Mouse (Mus musculus): ENCODE data around the gene Eif4b. TPM values are rescaled to one million over a fixed set of nuclear protein-coding genes. Genes with fewer than 3 reads are reported as not detected.

The Eif4b gene
- polyA plus RNA-seq, 1 experiment from 2014 or later: 81.2 TPM

- Histone ChIP-seq H3K4me2 (no peak overlapping the region), H3K9me3 (no peaks in the 10 kb centered on the region), H3K4me3 (no peak overlapping the region), H3K9ac (no peak overlapping the region), H3K27ac (replicated peaks) (no peak overlapping the region), H3K4me1 (replicated peaks) (peaks cover 10% of the 10 kb centered on the region), H3K27me3 (no peaks in the 10 kb centered on the region), H3K36me3 (peaks cover 30% of the 10 kb centered on the region)
- 71% methylated on average over 2 of the region's 2 CpGs for WGBS
- no peak for ATAC-seq (ENCODE audit: low read depth)
Measured at GRCm38 (mm10) chr15:102080429-102080828, 6.9 kb downstream of the Eif4b start.

DNA sequence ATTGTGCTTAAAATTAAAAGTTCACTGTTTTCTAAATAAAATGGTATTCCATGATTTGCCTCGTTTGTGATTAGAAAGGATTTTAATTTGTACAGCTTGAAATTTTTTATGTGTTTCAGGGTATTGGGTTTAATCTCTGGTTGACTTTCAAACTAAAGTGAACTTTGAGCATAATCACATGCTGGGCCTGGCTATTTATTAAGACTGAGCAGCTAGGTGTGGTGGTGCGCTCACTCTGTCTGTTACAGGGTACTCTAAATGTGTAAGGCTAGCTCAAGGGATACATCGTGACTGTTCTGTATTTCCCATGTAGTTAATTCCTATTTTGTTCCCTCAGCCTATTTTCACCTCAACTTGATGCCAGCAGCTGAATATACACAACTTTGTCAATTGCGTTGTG lies 8.6 kb downstream of the Eif4b start:
- H3K4me3 ChIP-seq: no peak overlapping the region
- no peak for ATAC-seq (ENCODE audit: low read depth)
- H3K36me3 ChIP-seq: peaks cover 46% of the 10 kb centered on the region

DNA sequence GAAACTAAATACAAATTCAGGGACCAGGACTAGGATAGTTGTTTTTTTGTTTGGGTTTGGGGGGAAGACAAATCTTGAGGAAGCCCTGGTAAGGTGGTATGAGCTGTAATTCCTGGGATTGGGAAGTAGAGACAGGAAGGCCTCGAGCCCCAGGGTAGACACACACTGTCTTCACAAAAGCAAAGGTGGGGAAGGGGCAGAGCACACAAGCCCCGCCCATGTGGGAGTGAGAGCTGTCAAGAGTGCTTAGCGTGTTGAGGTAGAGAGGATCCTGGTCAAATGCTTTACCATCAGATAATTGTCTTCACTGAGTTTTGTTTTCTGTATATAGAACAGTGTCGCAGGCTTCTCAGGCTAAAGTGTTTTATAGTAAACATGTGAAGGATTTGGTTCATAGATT lies 9.5 kb downstream of the Eif4b start:
- peaks cover 54% of the 10 kb centered on the region for H3K36me3 ChIP-seq
- WGBS: 89% methylated on average over 4 of the region's 4 CpGs
- ATAC-seq (ENCODE audit: low read depth): no peak
- no peak overlapping the region for H3K4me2 ChIP-seq
- no peak overlapping the region for H3K27ac ChIP-seq (replicated peaks)
- H3K4me1 ChIP-seq (replicated peaks): no peaks in the 10 kb centered on the region; the same call in 1 of the 2 replicates
- H3K27me3 ChIP-seq: no peaks in the 10 kb centered on the region
- H3K9me3 ChIP-seq: no peaks in the 10 kb centered on the region
- H3K9ac ChIP-seq: no peak overlapping the region
- H3K4me3 ChIP-seq: no peak overlapping the region

More for the DNA sequence above, 8.6 kb downstream of the Eif4b start:
- Histone ChIP-seq H3K9ac (no peak overlapping the region), H3K27ac (replicated peaks) (no peak overlapping the region), H3K9me3 (no peaks in the 10 kb centered on the region), H3K27me3 (no peaks in the 10 kb centered on the region), H3K4me2 (no peak overlapping the region), H3K4me1 (replicated peaks) (no peaks in the 10 kb centered on the region; the same call in 1 of the 2 replicates)
- 89% methylated on average over 4 of the region's 4 CpGs for WGBS

GRCm38 (mm10) chr15:102089914-102090585 lies 16.5 kb downstream of the Eif4b start:
- H3K9ac ChIP-seq: no peak overlapping the region
- H3K27me3 ChIP-seq: no peaks in the 10 kb centered on the region
- H3K4me3 ChIP-seq: no peak overlapping the region
- H3K4me2 ChIP-seq: no peak overlapping the region
- peaks cover 98% of the 10 kb centered on the region for H3K36me3 ChIP-seq
- WGBS: 82% methylated on average over 12 of the region's 12 CpGs
- ATAC-seq (ENCODE audit: low read depth): no peak
- no peak overlapping the region for H3K27ac ChIP-seq (replicated peaks)
- no peaks in the 10 kb centered on the region for H3K9me3 ChIP-seq
- no peaks in the 10 kb centered on the region for H3K4me1 ChIP-seq (replicated peaks)

GRCm38 (mm10) chr15:102091063-102091679 lies 17.6 kb downstream of the Eif4b start:
- no peak overlapping the region for H3K4me3 ChIP-seq
- no peaks in the 10 kb centered on the region for H3K27me3 ChIP-seq
- H3K4me2 ChIP-seq: no peak overlapping the region
- H3K36me3 ChIP-seq: peaks cover 98% of the 10 kb centered on the region
- ATAC-seq (ENCODE audit: low read depth): no peak
- H3K9ac ChIP-seq: no peak overlapping the region
- WGBS: 90% methylated on average over 12 of the region's 12 CpGs
- H3K27ac ChIP-seq (replicated peaks): no peak overlapping the region
- no peaks in the 10 kb centered on the region for H3K4me1 ChIP-seq (replicated peaks)
- H3K9me3 ChIP-seq: no peaks in the 10 kb centered on the region

- Histone ChIP-seq H3K36me3 (peaks cover 99% of the 10 kb centered on the region), H3K27ac (replicated peaks) (no peak overlapping the region), H3K9me3 (no peaks in the 10 kb centered on the region), H3K9ac (no peak overlapping the region), H3K4me3 (no peak overlapping the region), H3K4me2 (no peak overlapping the region), H3K4me1 (replicated peaks) (no peaks in the 10 kb centered on the region), H3K27me3 (no peaks in the 10 kb centered on the region)
- WGBS: 77% methylated on average over 1 of the region's 1 CpGs
- no peak for ATAC-seq (ENCODE audit: low read depth)
Measured at GRCm38 (mm10) chr15:102091688-102092087, 18.1 kb downstream of the Eif4b start.

GRCm38 (mm10) chr15:102092222-102092621 lies 18.6 kb downstream of the Eif4b start:
- Histone ChIP-seq H3K9ac (no peak overlapping the region), H3K27me3 (no peaks in the 10 kb centered on the region), H3K9me3 (no peaks in the 10 kb centered on the region), H3K4me2 (no peak overlapping the region), H3K36me3 (peaks cover 98% of the 10 kb centered on the region), H3K4me1 (replicated peaks) (0 out of 2 replicates have a peak, but pooled peaks cover 2% of the 10 kb centered on the region), H3K4me3 (no peak overlapping the region), H3K27ac (replicated peaks) (no peak overlapping the region)
- WGBS: 93% methylated on average over 4 of the region's 4 CpGs
- ATAC-seq (ENCODE audit: low read depth): no peak

GRCm38 (mm10) chr15:102094157-102094556 lies 20.6 kb downstream of the Eif4b start:
- Histone ChIP-seq H3K9ac (no peak overlapping the region), H3K27me3 (peaks cover 11% of the 10 kb centered on the region), H3K4me1 (replicated peaks) (peaks cover 19% of the 10 kb centered on the region), H3K4me2 (no peak overlapping the region), H3K27ac (replicated peaks) (no peak overlapping the region), H3K9me3 (no peaks in the 10 kb centered on the region), H3K36me3 (peaks cover 92% of the 10 kb centered on the region), H3K4me3 (no peak overlapping the region)
- 18% methylated on average over 2 of the region's 2 CpGs for WGBS
- ATAC-seq (ENCODE audit: low read depth): no peak

GRCm38 (mm10) chr15:102094988-102095387 lies 21.4 kb downstream of the Eif4b start:
- whole genome bisulfite sequencing: 88% methylated on average over 16 of the region's 16 CpGs
- no peak overlapping the region for H3K9ac ChIP-seq
- peaks cover 27% of the 10 kb centered on the region for H3K4me1 ChIP-seq (replicated peaks)
- H3K27me3 ChIP-seq: peaks cover 14% of the 10 kb centered on the region
- H3K27ac ChIP-seq (replicated peaks): no peak overlapping the region
- H3K9me3 ChIP-seq: no peaks in the 10 kb centered on the region
- H3K4me3 ChIP-seq: no peak overlapping the region
- no peak overlapping the region for H3K4me2 ChIP-seq
- peaks cover 84% of the 10 kb centered on the region for H3K36me3 ChIP-seq
- ATAC-seq (ENCODE audit: low read depth): no peak

- Histone ChIP-seq H3K36me3 (peaks cover 61% of the 10 kb centered on the region), H3K27ac (replicated peaks) (no peak overlapping the region), H3K4me2 (no peak overlapping the region), H3K27me3 (peaks cover 29% of the 10 kb centered on the region), H3K9ac (no peak overlapping the region), H3K4me1 (replicated peaks) (peaks cover 50% of the 10 kb centered on the region), H3K4me3 (no peak overlapping the region), H3K9me3 (no peaks in the 10 kb centered on the region)
- no peak for ATAC-seq (ENCODE audit: low read depth)
- 80% methylated on average over 8 of the region's 8 CpGs for WGBS
Measured at GRCm38 (mm10) chr15:102097147-102097915, 23.8 kb downstream of the Eif4b start.

DNA sequence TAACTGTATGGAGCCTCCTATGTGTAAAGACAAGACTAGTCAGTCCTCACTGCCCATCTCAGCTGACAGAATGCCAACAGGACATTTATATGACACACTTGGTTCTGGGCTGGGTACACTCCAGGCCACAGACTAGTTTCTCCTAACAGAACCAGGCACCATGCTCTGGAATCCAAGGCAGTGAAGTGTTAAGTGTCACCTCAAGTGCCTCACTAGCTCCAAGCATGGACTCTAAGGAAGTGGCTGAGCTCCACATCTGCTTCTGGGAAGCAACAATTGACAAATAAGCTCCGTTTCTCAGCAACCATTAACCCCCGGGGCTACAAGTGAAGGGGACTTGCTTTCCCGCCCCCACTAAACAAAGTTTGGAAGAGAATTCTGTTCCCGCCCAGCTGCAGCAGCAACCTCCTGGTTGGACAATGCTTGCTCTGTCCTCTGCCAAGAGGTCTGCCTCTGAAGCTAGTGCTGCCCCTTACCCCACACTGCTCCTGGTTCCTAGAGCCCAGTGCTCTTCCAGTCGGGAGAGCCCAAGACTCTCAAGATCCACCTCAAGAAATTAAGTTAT lies 24.5 kb downstream of the Eif4b start:
- H3K9me3 ChIP-seq: no peaks in the 10 kb centered on the region
- peak overlapping the region; percentile 78; the same call in 1 of the 2 replicates for H3K4me2 ChIP-seq
- 31% methylated on average over 5 of the region's 5 CpGs for WGBS
- H3K9ac ChIP-seq: no peak overlapping the region
- H3K36me3 ChIP-seq: peaks cover 53% of the 10 kb centered on the region
- peaks cover 37% of the 10 kb centered on the region for H3K27me3 ChIP-seq
- H3K4me1 ChIP-seq (replicated peaks): peaks cover 58% of the 10 kb centered on the region
- no peak overlapping the region for H3K4me3 ChIP-seq
- no peak for ATAC-seq (ENCODE audit: low read depth)
- H3K27ac ChIP-seq (replicated peaks): no peak overlapping the region

GRCm38 (mm10) chr15:102099260-102099659 lies 25.7 kb downstream of the Eif4b start:
- H3K4me1 ChIP-seq (replicated peaks): peaks cover 70% of the 10 kb centered on the region
- H3K9ac ChIP-seq: peak overlapping the region; percentile 22
- peak overlapping the region; percentile 78 for H3K4me2 ChIP-seq
- H3K27ac ChIP-seq (replicated peaks): no peak overlapping the region
- peak overlapping the region; percentile 48 for H3K4me3 ChIP-seq
- peaks cover 41% of the 10 kb centered on the region for H3K36me3 ChIP-seq
- no peaks in the 10 kb centered on the region for H3K9me3 ChIP-seq
- WGBS: 44% methylated on average over 5 of the region's 5 CpGs
- H3K27me3 ChIP-seq: peaks cover 45% of the 10 kb centered on the region
- ATAC-seq (ENCODE audit: low read depth): no peak

Measured in neural tube, embryonic 13.5 days (tissue).